Mouse (Mus musculus) heart, embryonic 15.5 days (tissue): ENCODE results near the gene Prdm16. TPM values are rescaled to one million over a fixed set of nuclear protein-coding genes. Genes with fewer than 3 reads are reported as not detected.
A peak's percentile ranks its signal among the peaks of the same experiment; 100 is the strongest.

Source experiments
- ATAC-seq: fragments of 200-750 bp; cut with Nextera tagmentation; replicated peaks from 2 replicates; pipeline ENCODE4 v1.8.0; 2017; ENCODE audit warnings: low read depth, moderate TSS enrichment; ENCODE audit not compliant: insufficient number of reproducible peaks, insufficient read depth, low FRiP score
- H3K27ac ChIP-seq: fragments of 300-500 bp; sonication (generic); 2 replicates; pipeline ENCODE4 v1.5.1; 2015; ENCODE audit warnings: mild to moderate bottlenecking, inconsistent platforms
- H3K27me3 ChIP-seq: fragments of 300-500 bp; sonication (generic); 2 replicates; pipeline ENCODE4 v1.6.1; 2015; ENCODE audit warnings: inconsistent platforms
- H3K36me3 ChIP-seq: fragments of 300-500 bp; sonication (generic); 2 replicates; pipeline ENCODE4 v1.6.1; 2015; ENCODE audit warnings: mild to moderate bottlenecking, inconsistent platforms
- H3K4me1 ChIP-seq: fragments of 300-500 bp; sonication (generic); replicated peaks from 2 replicates; pipeline ENCODE4 v1.6.1; 2015; ENCODE audit warnings: inconsistent platforms
- H3K4me2 ChIP-seq: fragments of 300-500 bp; sonication (generic); 2 replicates; pipeline ENCODE4 v1.6.1; 2015; ENCODE audit warnings: inconsistent platforms, mild to moderate bottlenecking, moderate library complexity
- H3K4me3 ChIP-seq: fragments of 300-500 bp; sonication (generic); 2 replicates; pipeline ENCODE4 v1.5.1; 2015; ENCODE audit warnings: mild to moderate bottlenecking, inconsistent platforms
- H3K9ac ChIP-seq: fragments of 300-500 bp; sonication (generic); 2 replicates; pipeline ENCODE4 v1.6.1; 2015; ENCODE audit warnings: mild to moderate bottlenecking, inconsistent platforms
- H3K9me3 ChIP-seq: fragments of 300-500 bp; sonication (generic); replicated peaks from 2 replicates; pipeline ENCODE4 v1.6.1; 2016; ENCODE audit warnings: inconsistent platforms
- WGBS: fragments of 180-500 bp; shearing (Covaris S2); methylation state at CpG from one replicate; pipeline ENCODE4 v1.1.7; 2015; ENCODE audit warnings: mixed read lengths; 5-methylcytosine and 5-hydroxymethylcytosine counted together
- polyA plus RNA-seq: library from polyadenylated mRNA; unstranded; fragments of >200 nt; fragmentation: Nextera tagmentation; extraction: Ambion mirVana; gene quantifications from 2 replicates; pipeline ENCODE4 v1.2.1, GENCODE M21; 2015

Prdm16 gene
- polyA plus RNA-seq, 1 experiment from 2014 or later, result 20.9 TPM

- peaks cover 63% of the 10 kb centered on the region for H3K4me1 ChIP-seq
- H3K27me3 ChIP-seq, result peaks cover 10% of the 10 kb centered on the region; the same call in 1 of the 2 replicates
- H3K36me3 ChIP-seq, result no peaks in the 10 kb centered on the region
- no peak overlapping the region for H3K27ac ChIP-seq
- no peaks in the 10 kb centered on the region for H3K9me3 ChIP-seq
- no peak for ATAC-seq
- H3K4me2 ChIP-seq, result no peak overlapping the region
- 28% methylated on average over 20 of the region's 20 CpGs for WGBS
- no peak overlapping the region for H3K4me3 ChIP-seq
- peak overlapping the region; percentile 8; the same call in 1 of the 2 replicates for H3K9ac ChIP-seq
Observed at GRCm38 (mm10) chr4:154506774-154507435, 129.8 kb downstream of the Prdm16 start.

- no peaks in the 10 kb centered on the region for H3K36me3 ChIP-seq
- H3K27ac ChIP-seq, result no peak overlapping the region
- no peaks in the 10 kb centered on the region for H3K9me3 ChIP-seq
- H3K4me1 ChIP-seq, result peaks cover 65% of the 10 kb centered on the region
- no peak overlapping the region for H3K4me3 ChIP-seq
- no peak for ATAC-seq
- 77% methylated on average over 5 of the region's 5 CpGs for WGBS
- H3K9ac ChIP-seq, result no peak overlapping the region
- peaks cover 10% of the 10 kb centered on the region; the same call in 1 of the 2 replicates for H3K27me3 ChIP-seq
- no peak overlapping the region for H3K4me2 ChIP-seq
Observed at GRCm38 (mm10) chr4:154505313-154505712, 131.4 kb downstream of the Prdm16 start.

- no peak overlapping the region for H3K4me3 ChIP-seq
- 55% methylated on average over 21 of the region's 21 CpGs for WGBS
Observed at GRCm38 (mm10) chr4:154503260-154503829, 133.3 kb downstream of the Prdm16 start.

GRCm38 (mm10) chr4:154502403-154503000 is 134.2 kb downstream of the Prdm16 start:
- H3K9me3 ChIP-seq, result no peaks in the 10 kb centered on the region
- H3K27ac ChIP-seq, result peak overlapping the region; percentile 75
- ATAC-seq, result peak; percentile 74
- H3K4me3 ChIP-seq, result no peak overlapping the region
- H3K4me1 ChIP-seq, result peaks cover 78% of the 10 kb centered on the region
- no peaks in the 10 kb centered on the region for H3K36me3 ChIP-seq
- H3K27me3 ChIP-seq, result peaks cover 3% of the 10 kb centered on the region; the same call in 1 of the 2 replicates
- H3K9ac ChIP-seq, result no peak overlapping the region
- 43% methylated on average over 16 of the region's 16 CpGs for WGBS
- H3K4me2 ChIP-seq, result peak overlapping the region; percentile 34

More at GRCm38 (mm10) chr4:154503260-154503829, 133.3 kb downstream of the Prdm16 start:
- no peak for ATAC-seq
- peaks cover 7% of the 10 kb centered on the region; the same call in 1 of the 2 replicates for H3K27me3 ChIP-seq
- H3K36me3 ChIP-seq, result no peaks in the 10 kb centered on the region
- peak overlapping the region; percentile 25; the same call in 1 of the 2 replicates for H3K27ac ChIP-seq
- no peak overlapping the region for H3K9ac ChIP-seq
- H3K4me2 ChIP-seq, result peak overlapping the region; percentile 34; the same call in 1 of the 2 replicates
- H3K4me1 ChIP-seq, result peaks cover 74% of the 10 kb centered on the region
- H3K9me3 ChIP-seq, result no peaks in the 10 kb centered on the region

- no peak for ATAC-seq
- no peak overlapping the region for H3K9ac ChIP-seq
- no peaks in the 10 kb centered on the region for H3K36me3 ChIP-seq
- H3K4me1 ChIP-seq, result peaks cover 80% of the 10 kb centered on the region
- H3K27me3 ChIP-seq, result peaks cover 3% of the 10 kb centered on the region; the same call in 1 of the 2 replicates
- H3K9me3 ChIP-seq, result no peaks in the 10 kb centered on the region
- WGBS, result 77% methylated on average over 9 of the region's 9 CpGs
- no peak overlapping the region for H3K4me3 ChIP-seq
- H3K4me2 ChIP-seq, result no peak overlapping the region
- H3K27ac ChIP-seq, result no peak overlapping the region; the same call in 1 of the 2 replicates
Observed at GRCm38 (mm10) chr4:154500695-154501094, 136.0 kb downstream of the Prdm16 start.

- no peak overlapping the region for H3K4me3 ChIP-seq
- peak overlapping the region; percentile 28; the same call in 1 of the 2 replicates for H3K4me2 ChIP-seq
- no peaks in the 10 kb centered on the region for H3K27me3 ChIP-seq
- H3K27ac ChIP-seq, result peak overlapping the region; percentile 93
- H3K4me1 ChIP-seq, result peaks cover 82% of the 10 kb centered on the region
- 42% methylated on average over 29 of the region's 29 CpGs for WGBS
- no peaks in the 10 kb centered on the region for H3K9me3 ChIP-seq
- peak; percentile 29 for ATAC-seq
- no peak overlapping the region for H3K9ac ChIP-seq
- no peaks in the 10 kb centered on the region for H3K36me3 ChIP-seq
Observed at GRCm38 (mm10) chr4:154499701-154500523, 136.8 kb downstream of the Prdm16 start.

GRCm38 (mm10) chr4:154497423-154498175 is 139.1 kb downstream of the Prdm16 start:
- no peak overlapping the region for H3K4me3 ChIP-seq
- 40% methylated on average over 4 of the region's 4 CpGs for WGBS
- H3K27me3 ChIP-seq, result 0 out of 2 replicates have a peak, but pooled peaks cover 8% of the 10 kb centered on the region
- peak overlapping the region; percentile 93 for H3K27ac ChIP-seq
- no peaks in the 10 kb centered on the region for H3K9me3 ChIP-seq
- ATAC-seq, result no peak
- 0 out of 2 replicates have a peak overlapping the region, but pooled peaks have one; percentile 23 for H3K9ac ChIP-seq
- no peaks in the 10 kb centered on the region for H3K36me3 ChIP-seq
- peaks cover 80% of the 10 kb centered on the region for H3K4me1 ChIP-seq
- H3K4me2 ChIP-seq, result no peak overlapping the region

- H3K9me3 ChIP-seq, result no peaks in the 10 kb centered on the region
- peaks cover 78% of the 10 kb centered on the region for H3K4me1 ChIP-seq
- 0 out of 2 replicates have a peak overlapping the region, but pooled peaks have one; percentile 23 for H3K9ac ChIP-seq
- H3K4me3 ChIP-seq, result no peak overlapping the region
- 0 out of 2 replicates have a peak, but pooled peaks cover 8% of the 10 kb centered on the region for H3K27me3 ChIP-seq
- H3K27ac ChIP-seq, result peak overlapping the region; percentile 93
- 12% methylated on average over 7 of the region's 7 CpGs for WGBS
- ATAC-seq, result peak; percentile 90
- H3K4me2 ChIP-seq, result no peak overlapping the region
- H3K36me3 ChIP-seq, result no peaks in the 10 kb centered on the region
Observed at GRCm38 (mm10) chr4:154496991-154497390, 139.7 kb downstream of the Prdm16 start.

- Histone ChIP-seq H3K27me3 (0 out of 2 replicates have a peak, but pooled peaks cover 10% of the 10 kb centered on the region), H3K27ac (peak overlapping the region; percentile 93), H3K4me3 (no peak overlapping the region), H3K9ac (0 out of 2 replicates have a peak overlapping the region, but pooled peaks have one; percentile 23), H3K4me1 (peaks cover 76% of the 10 kb centered on the region), H3K36me3 (no peaks in the 10 kb centered on the region), H3K4me2 (no peak overlapping the region), H3K9me3 (no peaks in the 10 kb centered on the region)
- WGBS, result 74% methylated on average over 5 of the region's 5 CpGs
- ATAC-seq, result no peak
Observed at GRCm38 (mm10) chr4:154496522-154496921, 140.2 kb downstream of the Prdm16 start.

- 0 out of 2 replicates have a peak, but pooled peaks cover 12% of the 10 kb centered on the region for H3K27me3 ChIP-seq
- H3K9ac ChIP-seq, result no peak overlapping the region
- WGBS, result 47% methylated on average over 4 of the region's 4 CpGs
- no peaks in the 10 kb centered on the region for H3K36me3 ChIP-seq
- ATAC-seq, result no peak
- no peak overlapping the region for H3K4me2 ChIP-seq
- H3K4me1 ChIP-seq, result peaks cover 74% of the 10 kb centered on the region
- H3K9me3 ChIP-seq, result no peaks in the 10 kb centered on the region
- no peak overlapping the region for H3K4me3 ChIP-seq
- no peak overlapping the region for H3K27ac ChIP-seq
Observed at GRCm38 (mm10) chr4:154493996-154494395, 142.7 kb downstream of the Prdm16 start.
